Mouse (Mus musculus) embryonic facial prominence, embryonic 11.5 days (tissue): ENCODE measurements around the gene Eif4g1. TPM values are rescaled to one million over a fixed set of nuclear protein-coding genes. Genes with fewer than 3 reads are reported as not detected.

ENCODE experiments used
- ATAC-seq: fragments of 200-750 bp; cut with Nextera tagmentation; replicated peaks from 2 replicates; pipeline ENCODE4 v1.8.0; 2017; ENCODE audit warnings: low read depth; ENCODE audit not compliant: insufficient number of reproducible peaks, low FRiP score, low TSS enrichment
- DNase-seq: peaks from one replicate; pipeline ENCODE4 v3.0.0-alpha.2; 2015; ENCODE audit warnings: low spot score
- H3K27ac ChIP-seq: fragments of 300-500 bp; sonication (generic); replicated peaks from 2 replicates; pipeline ENCODE4 v1.5.1; 2014; ENCODE audit warnings: mild to moderate bottlenecking, low read depth, low read length, control low read depth
- H3K27me3 ChIP-seq: fragments of 300-500 bp; sonication (generic); 2 replicates; pipeline ENCODE4 v1.6.1; 2014; ENCODE audit warnings: mild to moderate bottlenecking, low read length, moderate library complexity, mixed read lengths; ENCODE audit not compliant: control insufficient read depth, insufficient read depth
- H3K36me3 ChIP-seq: fragments of 300-500 bp; sonication (generic); replicated peaks from 2 replicates; pipeline ENCODE4 v1.6.1; 2014; ENCODE audit warnings: low read depth, mild to moderate bottlenecking, low read length, moderate library complexity, mixed read lengths; ENCODE audit not compliant: control insufficient read depth, insufficient read depth
- H3K4me1 ChIP-seq: fragments of 300-500 bp; sonication (generic); 2 replicates; pipeline ENCODE4 v1.6.1; 2014; ENCODE audit warnings: low read length, mixed read lengths; ENCODE audit not compliant: control insufficient read depth, insufficient read depth
- H3K4me2 ChIP-seq: fragments of 300-500 bp; sonication (generic); 2 replicates; pipeline ENCODE4 v1.6.1; 2014; ENCODE audit warnings: low read depth, mild to moderate bottlenecking, control low read depth, low read length, moderate library complexity
- H3K4me3 ChIP-seq: fragments of 300-500 bp; sonication (generic); 2 replicates; pipeline ENCODE4 v1.5.1; 2014; ENCODE audit warnings: low read depth, low read length, control low read depth
- H3K9ac ChIP-seq: fragments of 300-500 bp; sonication (generic); replicated peaks from 2 replicates; pipeline ENCODE4 v1.6.1; 2014; ENCODE audit warnings: mild to moderate bottlenecking, control low read depth, low read length
- H3K9me3 ChIP-seq: fragments of 300-500 bp; sonication (generic); replicated peaks from 2 replicates; pipeline ENCODE4 v1.6.1; 2016; ENCODE audit warnings: mild to moderate bottlenecking, low read length, inconsistent platforms, mixed read lengths; ENCODE audit not compliant: control insufficient read depth
- WGBS: fragments of 180-500 bp; shearing (Covaris S2); extraction: QIAGEN DNeasy Blood & Tissue Kit; methylation state at CpG from one replicate; pipeline ENCODE4 v1.1.7; 2014; 5-methylcytosine and 5-hydroxymethylcytosine counted together
- polyA plus RNA-seq: library from polyadenylated mRNA; unstranded; fragments of >200 nt; fragmentation: Nextera tagmentation; extraction: Ambion mirVana; gene quantifications from 2 replicates; pipeline ENCODE4 v1.2.1, GENCODE M21; 2014

Gene Eif4g1
- polyA plus RNA-seq, 1 experiment from 2014 or later = 156 TPM

GRCm38 (mm10) chr16:20733731-20734730, 65.9 kb downstream of the Eif4g1 start, which contains the start of gene Thpo:
Thpo (minus strand) TSS chr16:20734511.
- no peaks in the 10 kb centered on the region for H3K36me3 ChIP-seq
- WGBS = 2% methylated on average over 45 of the region's 45 CpGs
- peak within 1 kb of the TSS; percentile 75 for H3K9ac ChIP-seq
- peak within 1 kb of the TSS; percentile 99 for H3K4me2 ChIP-seq
- no peak within 1 kb of the TSS for H3K27ac ChIP-seq
- peaks cover 5% of the 10 kb centered on the region for H3K4me1 ChIP-seq
- peak within 1 kb of the TSS; percentile 63 for H3K4me3 ChIP-seq
- DNase-seq (peak; percentile 52), ATAC-seq (no peak)
- H3K9me3 ChIP-seq = no peaks in the 10 kb centered on the region
- H3K27me3 ChIP-seq = peaks cover 24% of the 10 kb centered on the region

GRCm38 (mm10) chr16:20735651-20736050, 67.5 kb downstream of the Eif4g1 start:
- H3K4me1 ChIP-seq = peaks cover 5% of the 10 kb centered on the region
- H3K4me2 ChIP-seq = no peak overlapping the region
- 73% methylated on average over 5 of the region's 5 CpGs for WGBS
- DNase-seq (no peak), ATAC-seq (no peak)
- no peak overlapping the region for H3K27ac ChIP-seq
- no peak overlapping the region for H3K4me3 ChIP-seq
- H3K27me3 ChIP-seq = peaks cover 24% of the 10 kb centered on the region
- H3K9me3 ChIP-seq = no peaks in the 10 kb centered on the region
- H3K36me3 ChIP-seq = no peaks in the 10 kb centered on the region
- no peak overlapping the region for H3K9ac ChIP-seq

- Histone ChIP-seq H3K9me3 (no peaks in the 10 kb centered on the region), H3K9ac (no peak overlapping the region), H3K4me3 (no peak overlapping the region), H3K27ac (no peak overlapping the region), H3K4me2 (no peak overlapping the region), H3K36me3 (no peaks in the 10 kb centered on the region), H3K4me1 (peaks cover 5% of the 10 kb centered on the region), H3K27me3 (peaks cover 24% of the 10 kb centered on the region)
- no peak for ATAC-seq
- WGBS = 86% methylated on average over 7 of the region's 7 CpGs
- no peak for DNase-seq
Measured at GRCm38 (mm10) chr16:20736168-20736567, 68.1 kb downstream of the Eif4g1 start.

- Histone ChIP-seq H3K9me3 (no peaks in the 10 kb centered on the region), H3K9ac (no peak overlapping the region), H3K4me2 (no peak overlapping the region), H3K4me1 (peaks cover 5% of the 10 kb centered on the region), H3K27ac (no peak overlapping the region), H3K27me3 (peaks cover 24% of the 10 kb centered on the region), H3K4me3 (no peak overlapping the region), H3K36me3 (no peaks in the 10 kb centered on the region)
- ATAC-seq (no peak), DNase-seq (no peak)
- WGBS = 89% methylated on average over 5 of the region's 5 CpGs
Measured at GRCm38 (mm10) chr16:20736823-20737222, 68.7 kb downstream of the Eif4g1 start.

- H3K27ac ChIP-seq = no peak overlapping the region
- no peak overlapping the region for H3K9ac ChIP-seq
- no peak overlapping the region for H3K4me3 ChIP-seq
- no peak overlapping the region for H3K4me2 ChIP-seq
- peaks cover 7% of the 10 kb centered on the region for H3K27me3 ChIP-seq
- H3K9me3 ChIP-seq = no peaks in the 10 kb centered on the region
- no peaks in the 10 kb centered on the region for H3K36me3 ChIP-seq
- H3K4me1 ChIP-seq = no peaks in the 10 kb centered on the region
- 88% methylated on average over 9 of the region's 9 CpGs for WGBS
- DNase-seq = no peak
- ATAC-seq = no peak
Measured at GRCm38 (mm10) chr16:20739845-20740244, 71.7 kb downstream of the Eif4g1 start.

Other genes starting within 250 kb of the Eif4g1 start
- gene Abcc5, start 241.9 kb upstream of the Eif4g1 start, polyA plus RNA-seq = 44.9 and 47.6 TPM in 2 replicates
- 144 and 156 TPM in 2 replicates for gene Eif2b5, start 169.5 kb upstream of the Eif4g1 start, polyA plus RNA-seq
- 37.1 and 38.5 TPM in 2 replicates for gene Dvl3, start 151.3 kb upstream of the Eif4g1 start, polyA plus RNA-seq
- 726 and 756 TPM in 2 replicates for gene Ap2m1, start 132.8 kb upstream of the Eif4g1 start, polyA plus RNA-seq
- 56.3 and 58.1 TPM in 2 replicates for gene Abcf3, start 119.7 kb upstream of the Eif4g1 start, polyA plus RNA-seq
- gene Vwa5b2, start 78.8 kb upstream of the Eif4g1 start, polyA plus RNA-seq = 1.4 TPM in 2 replicates
- gene Eef1akmt4, start 56.7 kb upstream of the Eif4g1 start, polyA plus RNA-seq = 32.5 and 35.8 TPM in 2 replicates
- gene Gm49333, start 56.7 kb upstream of the Eif4g1 start, polyA plus RNA-seq = not detected in 2 replicates
- 47.3 and 49.4 TPM in 2 replicates for gene Alg3, start 56.6 kb upstream of the Eif4g1 start, polyA plus RNA-seq
- gene Camk2n2, start 47.0 kb upstream of the Eif4g1 start, polyA plus RNA-seq = 1.8 and 2.2 TPM in 2 replicates
- gene Ece2, start 38.5 kb upstream of the Eif4g1 start, polyA plus RNA-seq = 2.4 and 2.5 TPM in 2 replicates
- 500 and 501 TPM in 2 replicates for gene Psmd2, start 16.7 kb upstream of the Eif4g1 start, polyA plus RNA-seq
- 3.9 and 4.4 TPM in 2 replicates for gene Fam131a, start 24.9 kb downstream of the Eif4g1 start, polyA plus RNA-seq
- 120 and 124 TPM in 2 replicates for gene Polr2h, start 49.4 kb downstream of the Eif4g1 start, polyA plus RNA-seq
- gene Clcn2, start 49.4 kb downstream of the Eif4g1 start, polyA plus RNA-seq = 13.0 and 14.8 TPM in 2 replicates
- gene Chrd, start 64.8 kb downstream of the Eif4g1 start, polyA plus RNA-seq = 1.5 and 1.7 TPM in 2 replicates
- 0.48 TPM in 1 of 2 replicates, not detected in the other for gene Thpo, start 66.2 kb downstream of the Eif4g1 start, polyA plus RNA-seq